Mouse (Mus musculus): ENCODE data around the gene Gm20503.
A peak's percentile ranks its signal among the peaks of the same experiment; 100 is the strongest.

Gene Gm20503

DNA sequence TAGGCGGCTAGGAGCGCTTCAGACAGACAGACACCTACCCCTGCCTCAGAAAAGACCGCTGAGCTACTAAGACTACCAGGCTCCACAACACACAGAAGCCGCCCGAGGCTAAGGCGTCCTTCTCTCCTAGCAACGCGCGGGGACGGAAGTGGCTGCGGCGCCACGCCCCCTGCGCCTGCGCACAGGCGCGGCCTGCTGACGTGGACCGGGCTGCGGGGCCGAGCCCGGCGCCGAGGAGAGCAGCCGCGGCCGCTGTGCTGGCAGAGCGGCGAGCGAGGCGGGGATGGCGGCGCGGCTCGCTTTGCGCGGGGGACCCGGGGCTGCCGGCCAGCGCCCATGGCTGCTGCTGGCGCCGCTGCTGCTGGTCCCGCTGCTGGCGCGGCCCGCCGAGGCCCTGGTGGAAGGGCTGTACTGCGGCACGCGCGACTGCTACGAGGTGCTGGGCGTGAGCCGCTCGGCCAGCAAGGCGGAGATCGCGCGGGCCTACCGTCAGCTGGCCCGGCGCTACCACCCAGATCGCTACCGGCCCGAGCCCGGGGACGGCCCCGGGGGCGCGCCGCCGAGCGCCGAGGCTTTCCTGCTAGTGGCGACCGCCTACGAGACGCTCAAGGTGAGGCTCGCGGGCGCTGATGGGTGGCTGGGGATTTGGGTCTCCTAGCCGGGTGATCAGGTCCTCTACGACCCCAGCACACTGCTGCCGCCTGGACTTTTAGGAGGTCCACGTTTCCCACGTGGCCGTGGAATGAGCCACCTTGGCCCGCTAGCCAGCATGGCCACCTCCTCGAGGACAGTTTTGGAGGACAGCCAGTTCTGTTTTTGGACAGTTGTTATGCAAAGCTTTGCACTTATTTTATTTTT is at the start of gene Gm20503:
Gene Gm20503, plus strand, starts transcription at position 263 of the 858 bp plus-strand sequence.
- peak; percentile 83 for DNase-seq (ENCODE audit: low read depth, low spot score)

DNA sequence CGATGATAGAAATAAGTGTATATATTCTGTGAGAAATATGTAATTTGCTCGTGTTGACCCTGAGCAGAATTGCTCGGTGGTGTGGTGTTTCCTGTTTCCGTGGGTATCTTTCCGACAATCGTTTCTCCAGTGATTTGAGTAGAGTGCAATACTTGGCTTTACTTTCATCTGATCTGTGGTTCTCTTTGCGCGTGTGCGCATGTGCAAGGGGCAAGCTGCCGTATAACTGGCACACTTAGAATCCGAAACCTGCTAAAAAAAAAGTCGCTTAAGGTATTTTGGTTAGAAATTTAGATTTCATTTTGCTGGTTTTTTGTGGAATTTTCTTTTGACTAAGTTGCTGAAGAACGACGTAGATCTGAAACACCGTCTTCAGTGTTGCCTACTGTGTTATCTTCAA is 41.3 kb upstream of the Gm20503 start:
- DNase-seq (ENCODE audit: low read depth, low spot score): no peak

DNA sequence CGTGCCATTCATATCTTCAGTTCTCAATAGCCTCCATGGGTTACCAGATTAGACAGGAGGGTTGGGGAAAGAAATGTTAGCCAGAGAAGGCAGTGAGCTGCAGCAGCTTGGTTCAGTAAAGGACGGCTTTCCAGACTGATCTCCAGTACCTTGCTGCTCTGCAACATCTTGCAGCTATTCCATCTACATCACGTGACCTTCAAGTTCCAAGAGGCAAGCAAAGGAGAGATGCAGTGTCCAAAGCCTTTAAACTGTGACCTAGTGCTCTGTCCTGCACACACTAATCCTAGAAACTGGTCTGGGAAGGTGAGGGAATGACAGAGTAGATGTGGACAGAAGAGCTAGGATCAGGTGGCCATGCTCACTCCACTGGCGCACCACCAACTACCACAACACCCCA is 39.7 kb upstream of the Gm20503 start:
- no peak for DNase-seq (ENCODE audit: low read depth, low spot score)

DNA sequence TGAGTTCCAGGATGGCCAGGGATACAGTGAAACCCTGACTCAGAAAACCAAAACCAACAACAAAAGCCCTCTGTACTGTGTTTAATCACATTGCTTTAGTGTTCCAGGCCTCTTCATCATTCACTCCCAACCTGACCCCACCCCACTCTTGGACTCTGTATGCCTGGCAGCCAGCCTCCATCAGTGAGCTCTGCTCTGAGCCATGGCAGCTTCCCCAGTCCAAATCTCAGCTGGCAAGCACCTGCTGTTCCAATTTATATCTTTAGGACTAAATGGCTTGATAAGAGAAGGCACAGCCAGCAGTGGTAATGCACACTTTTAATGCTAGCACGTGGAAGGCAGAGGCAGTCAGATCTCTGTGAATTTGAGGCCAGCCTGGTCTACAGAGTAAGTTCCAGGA is 37.9 kb upstream of the Gm20503 start:
- DNase-seq (ENCODE audit: low read depth, low spot score): no peak

DNA sequence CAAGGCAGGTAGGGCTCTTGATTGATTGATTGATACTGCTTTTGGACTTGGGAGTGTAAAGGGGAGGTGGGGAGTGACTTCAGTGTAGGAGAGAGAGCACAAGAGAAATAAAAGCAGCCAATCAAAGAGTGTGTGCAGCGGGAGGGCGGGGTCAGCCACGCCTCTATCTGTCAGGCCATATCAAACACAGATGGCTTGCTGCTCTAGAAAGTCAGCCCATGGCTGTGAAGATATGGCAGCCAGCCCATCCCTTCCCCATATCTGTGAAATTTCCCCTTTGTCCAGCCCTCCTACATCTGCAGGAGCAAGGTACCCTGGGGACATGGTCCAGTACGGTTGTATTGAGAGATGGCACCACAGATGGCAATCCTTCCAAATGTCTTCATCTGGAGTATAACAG is 32.3 kb upstream of the Gm20503 start:
- DNase-seq (ENCODE audit: low read depth, low spot score): peak; percentile 47

- DNase-seq (ENCODE audit: low read depth, low spot score): no peak
These were observed 27.3 kb upstream of the Gm20503 start for GRCm38 (mm10) chr4:58975711-58976110.

DNA sequence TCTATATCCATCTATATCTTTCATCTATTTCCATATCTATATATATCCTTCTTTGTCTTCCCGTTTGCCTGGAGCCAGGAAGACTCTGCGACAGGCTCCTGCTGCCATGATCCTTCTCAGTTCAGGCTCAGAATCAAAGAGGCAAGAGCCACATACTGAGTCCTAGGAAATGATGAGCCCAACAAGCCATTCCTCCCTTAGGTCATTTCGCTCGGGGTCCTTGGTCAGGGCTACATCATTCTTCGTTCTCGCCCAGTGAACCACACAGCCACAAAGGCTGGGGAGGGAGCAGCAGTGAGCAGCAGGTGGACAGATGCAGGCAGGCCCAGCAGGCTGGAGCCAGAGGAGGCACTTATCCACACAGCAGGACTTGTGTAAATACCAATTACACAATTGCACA is 21.6 kb upstream of the Gm20503 start:
- DNase-seq (ENCODE audit: low read depth, low spot score): no peak

- DNase-seq (ENCODE audit: low read depth, low spot score): no peak
These were observed 20.2 kb upstream of the Gm20503 start for GRCm38 (mm10) chr4:58982806-58983205.

GRCm38 (mm10) chr4:58985157-58985648 is 17.8 kb upstream of the Gm20503 start:
- DNase-seq (ENCODE audit: low read depth, low spot score): peak; percentile 64

- peak; percentile 64 for DNase-seq (ENCODE audit: low read depth, low spot score)
These were observed 16.3 kb upstream of the Gm20503 start, which contains the start of gene Ptgr1 for GRCm38 (mm10) chr4:58986540-58987190. Gene Ptgr1 (minus strand): TSS chr4:58987119.

DNA sequence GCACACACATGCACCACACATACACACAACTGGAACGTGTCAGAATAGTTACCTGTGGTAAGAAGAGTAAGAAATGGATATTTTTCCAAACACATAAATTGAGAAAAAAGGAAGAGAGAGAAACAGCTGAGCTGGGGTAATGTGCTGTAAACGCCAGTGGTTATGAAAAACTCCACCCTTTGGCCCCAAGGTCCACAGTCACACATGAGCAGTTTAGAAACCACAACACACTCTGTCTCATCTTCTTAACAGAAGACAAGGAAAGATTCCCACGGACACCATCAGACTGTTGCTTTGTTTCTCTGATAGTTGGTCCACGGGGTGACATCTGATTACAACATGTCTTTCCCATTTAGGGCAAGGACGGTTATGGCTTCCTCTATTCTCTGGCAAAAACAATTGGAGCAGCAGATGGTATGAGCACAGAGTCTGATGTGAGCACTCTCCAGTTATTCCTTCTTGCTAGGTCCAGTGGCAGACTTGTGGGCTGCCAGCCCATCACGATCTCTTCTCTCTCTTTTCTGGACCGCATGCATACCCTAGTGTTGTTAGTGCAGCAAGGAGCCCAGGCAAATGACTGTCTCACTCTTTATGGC is 13.6 kb upstream of the Gm20503 start:
- DNase-seq (ENCODE audit: low read depth, low spot score): no peak

- DNase-seq (ENCODE audit: low read depth, low spot score): peak; percentile 29
These were observed 12.2 kb upstream of the Gm20503 start for GRCm38 (mm10) chr4:58990609-58991434.

DNA sequence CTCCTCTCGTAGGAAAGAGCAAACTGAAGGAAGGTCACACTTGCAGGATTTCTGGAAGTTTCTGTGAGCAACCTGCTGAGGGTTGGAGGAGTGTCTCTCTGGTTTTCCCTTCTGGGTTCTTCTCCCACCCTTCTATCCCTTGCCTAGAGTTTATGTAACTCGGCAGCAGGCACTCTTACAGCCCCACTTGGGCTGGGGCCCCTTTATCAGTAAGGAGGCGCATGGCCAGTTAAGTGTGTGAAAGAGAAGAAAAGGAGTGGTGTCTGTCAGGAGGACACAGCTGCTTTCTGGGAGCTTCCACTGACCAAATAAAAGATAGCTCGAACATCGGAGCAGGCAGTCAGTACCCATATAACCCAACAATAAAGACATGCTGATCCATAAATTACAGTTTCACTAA is 10.8 kb upstream of the Gm20503 start:
- no peak for DNase-seq (ENCODE audit: low read depth, low spot score)

DNA sequence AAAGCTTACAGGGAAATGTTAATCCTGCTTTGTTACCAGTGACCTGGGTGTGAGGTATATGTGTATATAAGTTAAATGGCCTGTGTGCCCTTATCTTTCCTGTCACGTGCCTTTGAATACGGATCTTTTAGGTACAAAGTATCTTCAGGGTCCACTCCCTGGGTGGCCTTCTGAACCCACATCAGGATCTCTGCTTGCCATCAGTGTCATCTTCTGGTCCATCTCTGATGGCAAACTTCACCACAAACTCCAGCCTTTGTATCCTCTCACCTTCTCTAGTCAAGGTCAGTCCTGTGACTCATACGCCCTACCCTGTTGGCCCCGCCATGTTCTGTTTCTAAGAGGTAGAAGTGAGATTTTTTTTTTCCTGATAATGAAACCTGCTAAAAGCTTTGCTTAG is 8.2 kb upstream of the Gm20503 start, which contains the start of gene Dnajc25:
Gene Dnajc25, plus strand, starts transcription at position 301 of the 400 bp plus-strand sequence.
- DNase-seq (ENCODE audit: low read depth, low spot score): no peak

DNA sequence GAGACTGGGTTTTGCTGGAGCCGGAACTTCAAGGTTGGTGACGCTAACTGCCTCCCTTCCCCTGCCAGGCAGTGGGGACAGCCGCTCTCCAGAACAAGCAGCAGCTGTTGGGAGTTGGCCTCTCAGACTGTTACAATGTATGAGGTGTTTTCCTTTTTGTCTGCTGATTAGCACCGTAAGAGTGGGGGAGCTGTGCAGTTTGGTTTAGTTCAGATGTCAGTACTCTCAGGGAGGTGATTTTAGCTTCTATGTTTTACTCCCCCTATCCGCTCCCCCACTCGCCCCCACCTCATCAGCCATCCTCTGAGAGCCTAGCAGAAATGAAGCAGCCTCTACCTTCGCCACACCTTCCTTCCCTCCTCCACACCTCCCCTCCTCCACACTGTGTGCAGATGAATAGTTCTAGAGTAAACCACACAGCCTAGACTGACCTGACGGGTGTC is 7.7 kb upstream of the Gm20503 start:
- no peak for DNase-seq (ENCODE audit: low read depth, low spot score)

- no peak for DNase-seq (ENCODE audit: low read depth, low spot score)
These were observed 5.9 kb upstream of the Gm20503 start for GRCm38 (mm10) chr4:58997081-58997480.

- no peak for DNase-seq (ENCODE audit: low read depth, low spot score)
These were observed 4.3 kb upstream of the Gm20503 start for GRCm38 (mm10) chr4:58998688-58999087.

DNA sequence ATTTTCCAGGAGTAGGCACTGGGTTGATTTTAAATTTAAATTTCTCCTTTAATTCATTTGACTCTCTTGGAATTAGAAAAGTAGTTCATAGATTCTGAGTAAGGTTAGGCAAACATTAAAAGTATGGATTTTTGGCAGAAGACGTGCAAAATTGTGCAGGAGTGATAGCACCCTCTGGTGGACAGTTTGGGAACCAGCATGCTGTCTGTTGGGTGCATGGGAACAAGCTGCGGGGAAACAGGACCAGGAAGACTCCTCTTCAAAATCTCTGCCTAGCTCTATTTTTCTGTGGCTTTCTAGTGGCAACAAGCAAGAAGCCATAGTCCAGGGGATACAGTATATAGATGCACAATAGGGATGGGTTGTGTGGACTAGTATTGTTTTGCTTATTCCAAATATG is 3.3 kb upstream of the Gm20503 start:
- peak; percentile 56 for DNase-seq (ENCODE audit: low read depth, low spot score)

GRCm38 (mm10) chr4:59000614-59001013 is 2.4 kb upstream of the Gm20503 start:
- no peak for DNase-seq (ENCODE audit: low read depth, low spot score)

GRCm38 (mm10) chr4:59003806-59004200 is 793 bp downstream of the Gm20503 start:
- DNase-seq (ENCODE audit: low read depth, low spot score): no peak

DNA sequence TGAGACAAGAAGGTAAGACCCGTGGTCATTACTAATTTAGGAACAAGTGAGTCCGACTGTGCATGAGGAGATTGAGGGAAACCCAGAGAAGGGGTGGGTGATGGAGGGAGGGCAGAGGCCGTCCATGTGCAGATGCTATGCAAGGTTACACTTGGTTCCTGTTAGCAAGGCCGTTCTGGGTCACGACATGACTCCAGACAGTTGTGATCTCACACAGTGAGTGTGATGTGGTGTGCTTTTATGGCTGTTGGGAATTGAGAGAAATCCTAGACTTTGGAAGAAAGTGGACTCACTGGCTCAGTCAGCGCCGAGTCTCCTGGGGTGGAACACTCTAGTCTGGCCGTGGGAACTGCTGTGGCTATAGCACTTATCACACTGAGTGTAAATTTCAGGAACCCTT is 3.2 kb downstream of the Gm20503 start:
- DNase-seq (ENCODE audit: low read depth, low spot score): no peak

All from c-Kit-negative CD71-positive TER-119-positive erythroid progenitor cells, embryonic 14.5 days (primary cell).